Mouse (Mus musculus): Measurements from ENCODE around the gene Tmem234.

- no peak for TF ChIP-seq POLR2A (IDR thresholded peaks at IDR 0.05; ENCODE audit: borderline replicate concordance, extremely low read depth, insufficient read depth, insufficient read length, poor library complexity, severe bottlenecking)
- TF ChIP-seq CTCF (IDR thresholded peaks at IDR 0.05; ENCODE audit: borderline replicate concordance, extremely low read depth, insufficient read depth, insufficient read length) = no peak
Observed at GRCm38 (mm10) chr4:129631867-129632266, 31.4 kb downstream of the Tmem234 start.
